Mouse (Mus musculus): ENCODE results near the gene Ifi202b. TPM values are rescaled to one million over a fixed set of nuclear protein-coding genes. Genes with fewer than 3 reads are reported as not detected.

Ifi202b gene
- total RNA-seq, 2 experiments from 2014 or later, result not detected

Other genes with a start within 250 kb of the Ifi202b start
- gene Ifi207, start 241.0 kb downstream of the Ifi202b start, total RNA-seq (2021), result 1 to 10 TPM; 2.6 to 2.8 TPM
- 1 to 10 TPM; 3.1 to 3.6 TPM for gene Ifi204, start 215.8 kb downstream of the Ifi202b start, total RNA-seq (2021)
- gene Ifi211, start 69.7 kb downstream of the Ifi202b start, total RNA-seq (2021), result under 1 TPM; 0.65 to 0.87 TPM
- gene Mndal, start 40.3 kb downstream of the Ifi202b start, total RNA-seq (2021), result 10 to 100 TPM in 1 of 2 experiments, 1 to 10 TPM in 1; 8.4 to 10.1 TPM
- 1 to 10 TPM; 6.4 to 6.5 TPM for gene Ifi203, start 40.1 kb downstream of the Ifi202b start, total RNA-seq (2021)
- gene Ifi205, start 49.1 kb upstream of the Ifi202b start, total RNA-seq (2021), result under 1 TPM; 0.68 to 0.70 TPM
- not detected for gene Olfr433, start 58.0 kb upstream of the Ifi202b start, total RNA-seq (2021)
- gene Olfr432, start 66.5 kb upstream of the Ifi202b start, total RNA-seq (2021), result not detected
- gene Olfr430, start 83.9 kb upstream of the Ifi202b start, total RNA-seq (2021), result not detected
- not detected for gene Olfr429, start 101.6 kb upstream of the Ifi202b start, total RNA-seq (2021)
- gene Olfr427, start 114.1 kb upstream of the Ifi202b start, total RNA-seq (2021), result not detected
- not detected for gene Olfr231, start 138.4 kb upstream of the Ifi202b start, total RNA-seq (2021)
- not detected for gene Olfr424, start 148.8 kb upstream of the Ifi202b start, total RNA-seq (2021)
- gene Olfr420, start 172.9 kb upstream of the Ifi202b start, total RNA-seq (2021), result not detected
- gene Spta1, start 190.0 kb upstream of the Ifi202b start, total RNA-seq (2021), result 10 to 100 TPM in 1 of 2 experiments, 1 to 10 TPM in 1; 5.0 to 10.4 TPM